Mouse (Mus musculus) liver, adult (tissue): ENCODE data around the gene Gigyf2.

ENCODE experiments used
- GATA4 ChIP-seq: IDR thresholded peaks from 2 replicates; pipeline ENCODE4 v1.6.1; 2014; ENCODE audit warnings: mild to moderate bottlenecking, low read length; ENCODE audit not compliant: insufficient replicate concordance

Gene Gigyf2

GRCm38 (mm10) chr1:87472576-87472975 lies 145.8 kb downstream of the Gigyf2 start:
- no peak for TF ChIP-seq GATA4

GRCm38 (mm10) chr1:87475076-87475895 lies 148.5 kb downstream of the Gigyf2 start:
- TF ChIP-seq GATA4 = no peak

GRCm38 (mm10) chr1:87482546-87482945 lies 155.7 kb downstream of the Gigyf2 start:
- TF ChIP-seq GATA4 = no peak

- TF ChIP-seq GATA4 = no peak
Measured at GRCm38 (mm10) chr1:87486386-87486785, 159.6 kb downstream of the Gigyf2 start.

DNA sequence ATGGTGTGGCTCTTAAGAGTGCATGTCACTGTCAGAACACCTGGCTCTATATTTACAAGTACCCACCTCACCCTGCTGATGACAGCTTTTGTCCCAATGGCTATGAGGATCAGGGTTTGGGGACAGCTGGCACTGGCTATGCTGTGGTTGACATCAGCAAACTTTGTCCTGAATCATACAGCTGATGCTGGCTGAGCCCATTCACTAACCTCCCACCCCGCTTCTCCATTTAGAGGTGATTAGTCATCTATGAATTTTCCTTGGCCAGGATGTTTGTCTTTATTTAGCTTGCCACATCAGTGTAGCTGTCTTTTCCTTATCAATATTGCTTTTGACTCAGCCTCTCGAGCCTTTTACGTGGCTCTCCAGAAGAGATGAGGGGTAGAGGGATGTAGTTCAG lies 165.5 kb downstream of the Gigyf2 start:
- no peak for TF ChIP-seq GATA4

- no peak for TF ChIP-seq GATA4
Measured at GRCm38 (mm10) chr1:87493542-87493941, 166.7 kb downstream of the Gigyf2 start.
